Mouse (Mus musculus): ENCODE measurements around the gene Dpysl4. TPM values are rescaled to one million over a fixed set of nuclear protein-coding genes. Genes with fewer than 3 reads are reported as not detected.

Dpysl4 gene
- 192 and 195 TPM in 2 replicates for polyA plus RNA-seq (2012; rRNA removed)

- peak; percentile 93 for DNase-seq (ENCODE audit: low read depth)
- TF ChIP-seq CTCF (IDR thresholded peaks at IDR 0.05; ENCODE audit: borderline replicate concordance, extremely low read depth, insufficient read depth, insufficient read length) (no peak), POLR2A (IDR thresholded peaks at IDR 0.05; ENCODE audit: borderline replicate concordance, extremely low read depth, insufficient read depth, insufficient read length, poor library complexity, severe bottlenecking) (peak; percentile 64; the same call in 1 of the 2 replicates)
These were observed at the start of gene Dpysl4 for GRCm38 (mm10) chr7:139085629-139086194. Gene Dpysl4 (plus strand): TSS chr7:139086001.

GRCm38 (mm10) chr7:139063406-139063805 lies 22.4 kb upstream of the Dpysl4 start:
- DNase-seq (ENCODE audit: low read depth) = no peak

GRCm38 (mm10) chr7:139068182-139068623 lies 17.6 kb upstream of the Dpysl4 start:
- peak; percentile 88 for DNase-seq (ENCODE audit: low read depth)
- TF ChIP-seq POLR2A (IDR thresholded peaks at IDR 0.05; ENCODE audit: borderline replicate concordance, extremely low read depth, insufficient read depth, insufficient read length, poor library complexity, severe bottlenecking) (no peak), CTCF (IDR thresholded peaks at IDR 0.05; ENCODE audit: borderline replicate concordance, extremely low read depth, insufficient read depth, insufficient read length) (peak; percentile 86)

More at GRCm38 (mm10) chr7:139063406-139063805, 22.4 kb upstream of the Dpysl4 start:
- no peak for TF ChIP-seq POLR2A (IDR thresholded peaks at IDR 0.05; ENCODE audit: borderline replicate concordance, extremely low read depth, insufficient read depth, insufficient read length, poor library complexity, severe bottlenecking)
- peak; percentile 34; the same call in 1 of the 2 replicates for TF ChIP-seq CTCF (IDR thresholded peaks at IDR 0.05; ENCODE audit: borderline replicate concordance, extremely low read depth, insufficient read depth, insufficient read length)

- TF ChIP-seq POLR2A (IDR thresholded peaks at IDR 0.05; ENCODE audit: borderline replicate concordance, extremely low read depth, insufficient read depth, insufficient read length, poor library complexity, severe bottlenecking) (no peak), CTCF (IDR thresholded peaks at IDR 0.05; ENCODE audit: borderline replicate concordance, extremely low read depth, insufficient read depth, insufficient read length) (no peak)
- DNase-seq (ENCODE audit: low read depth) = peak; percentile 61
These were observed 11.6 kb upstream of the Dpysl4 start for GRCm38 (mm10) chr7:139074189-139074588.

GRCm38 (mm10) chr7:139075054-139075794 lies 10.6 kb upstream of the Dpysl4 start:
- TF ChIP-seq POLR2A (IDR thresholded peaks at IDR 0.05; ENCODE audit: borderline replicate concordance, extremely low read depth, insufficient read depth, insufficient read length, poor library complexity, severe bottlenecking) (no peak), CTCF (IDR thresholded peaks at IDR 0.05; ENCODE audit: borderline replicate concordance, extremely low read depth, insufficient read depth, insufficient read length) (no peak)
- DNase-seq (ENCODE audit: low read depth) = peak; percentile 58

GRCm38 (mm10) chr7:139077283-139077682 lies 8.5 kb upstream of the Dpysl4 start:
- TF ChIP-seq CTCF (IDR thresholded peaks at IDR 0.05; ENCODE audit: borderline replicate concordance, extremely low read depth, insufficient read depth, insufficient read length) (no peak), POLR2A (IDR thresholded peaks at IDR 0.05; ENCODE audit: borderline replicate concordance, extremely low read depth, insufficient read depth, insufficient read length, poor library complexity, severe bottlenecking) (no peak)
- DNase-seq (ENCODE audit: low read depth) = peak; percentile 85

GRCm38 (mm10) chr7:139078181-139078580 lies 7.6 kb upstream of the Dpysl4 start:
- TF ChIP-seq CTCF (IDR thresholded peaks at IDR 0.05; ENCODE audit: borderline replicate concordance, extremely low read depth, insufficient read depth, insufficient read length) = no peak
- TF ChIP-seq POLR2A (IDR thresholded peaks at IDR 0.05; ENCODE audit: borderline replicate concordance, extremely low read depth, insufficient read depth, insufficient read length, poor library complexity, severe bottlenecking) = no peak
- DNase-seq (ENCODE audit: low read depth) = peak; percentile 91

GRCm38 (mm10) chr7:139079141-139079540 lies 6.7 kb upstream of the Dpysl4 start:
- TF ChIP-seq CTCF (IDR thresholded peaks at IDR 0.05; ENCODE audit: borderline replicate concordance, extremely low read depth, insufficient read depth, insufficient read length) (no peak), POLR2A (IDR thresholded peaks at IDR 0.05; ENCODE audit: borderline replicate concordance, extremely low read depth, insufficient read depth, insufficient read length, poor library complexity, severe bottlenecking) (no peak)
- DNase-seq (ENCODE audit: low read depth) = no peak

- no peak for DNase-seq (ENCODE audit: low read depth)
- TF ChIP-seq POLR2A (IDR thresholded peaks at IDR 0.05; ENCODE audit: borderline replicate concordance, extremely low read depth, insufficient read depth, insufficient read length, poor library complexity, severe bottlenecking) (no peak), CTCF (IDR thresholded peaks at IDR 0.05; ENCODE audit: borderline replicate concordance, extremely low read depth, insufficient read depth, insufficient read length) (peak; percentile 58; the same call in 1 of the 2 replicates)
These were observed 5.1 kb upstream of the Dpysl4 start for GRCm38 (mm10) chr7:139080714-139081113.

- peak; percentile 68 for DNase-seq (ENCODE audit: low read depth)
- TF ChIP-seq CTCF (IDR thresholded peaks at IDR 0.05; ENCODE audit: borderline replicate concordance, extremely low read depth, insufficient read depth, insufficient read length) = no peak
- TF ChIP-seq POLR2A (IDR thresholded peaks at IDR 0.05; ENCODE audit: borderline replicate concordance, extremely low read depth, insufficient read depth, insufficient read length, poor library complexity, severe bottlenecking) = no peak
These were observed 4.6 kb upstream of the Dpysl4 start for GRCm38 (mm10) chr7:139081158-139081557.

GRCm38 (mm10) chr7:139082281-139082680 lies 3.5 kb upstream of the Dpysl4 start:
- TF ChIP-seq CTCF (IDR thresholded peaks at IDR 0.05; ENCODE audit: borderline replicate concordance, extremely low read depth, insufficient read depth, insufficient read length) (no peak), POLR2A (IDR thresholded peaks at IDR 0.05; ENCODE audit: borderline replicate concordance, extremely low read depth, insufficient read depth, insufficient read length, poor library complexity, severe bottlenecking) (no peak)
- DNase-seq (ENCODE audit: low read depth) = no peak

Data from brain, embryonic 14.5 days (tissue).